Comparison of ENCODE assay signal across 20 mouse cellular contexts in genomic region chr11:101457631-101458030, GRCm38 (mm10). TPM values are rescaled to one million over a fixed set of nuclear protein-coding genes. Genes with fewer than 3 reads are reported as not detected.
"Had no signal": no experiment of that assay in that cellular context is flagged by ENCODE, and none has a peak within 500 bp of the region (broad histone marks: within the 10 kb centered on the region; RNA-seq: fewer than 3 reads in every experiment).

No protein-coding gene starts in this region.

- H3K9me3 ChIP-seq: midbrain, embryonic 10.5 days; midbrain, embryonic 12.5 days; neural tube, embryonic 13.5 days; neural tube, embryonic 15.5 days had no signal

- DNase-seq: lung, adult 18-20 months; lung, embryonic 14.5 days; lung, postnatal 10 days; lung, postnatal 4 days; midbrain, embryonic 14.5 days; retina, postnatal 1 day; right cerebral cortex, adult 18-20 months; right cerebral cortex, postnatal 25 days; right cerebral cortex, postnatal 4 days; spleen, adult 18-20 months; thymus, adult 18-20 months; thymus, postnatal 14 days; thymus, postnatal 36 days had no signal

- H3K4me2 ChIP-seq: lung, embryonic 14.5 days; midbrain, embryonic 12.5 days; neural tube, embryonic 13.5 days; neural tube, embryonic 15.5 days had no signal

- H3K4me3 ChIP-seq: midbrain, embryonic 10.5 days; midbrain, embryonic 12.5 days; myocyte; neural tube, embryonic 13.5 days; neural tube, embryonic 15.5 days had no signal

- H3K9ac ChIP-seq: lung, embryonic 14.5 days; midbrain, embryonic 12.5 days; neural tube, embryonic 13.5 days; neural tube, embryonic 15.5 days had no signal

- H3K27ac ChIP-seq: midbrain, embryonic 10.5 days; neural tube, embryonic 13.5 days; neural tube, embryonic 15.5 days had no signal

- ATAC-seq: midbrain, embryonic 16.5 days had no signal

- H3K27me3 ChIP-seq: midbrain, embryonic 12.5 days; neural tube, embryonic 13.5 days; neural tube, embryonic 15.5 days had no signal

RNA-seq across cellular contexts. Expression of gene Ptges3l, which starts 32.5 kb away (rescaled TPM):
- total RNA-seq: megakaryocyte-erythroid progenitor cell, adult 5-6 weeks had no signal
